Mouse (Mus musculus): Measurements from ENCODE around the gene Aida. TPM values are rescaled to one million over a fixed set of nuclear protein-coding genes. Genes with fewer than 3 reads are reported as not detected.

Gene Aida
- polyA plus RNA-seq, 1 experiment from 2014 or later: 47.7 TPM

DNA sequence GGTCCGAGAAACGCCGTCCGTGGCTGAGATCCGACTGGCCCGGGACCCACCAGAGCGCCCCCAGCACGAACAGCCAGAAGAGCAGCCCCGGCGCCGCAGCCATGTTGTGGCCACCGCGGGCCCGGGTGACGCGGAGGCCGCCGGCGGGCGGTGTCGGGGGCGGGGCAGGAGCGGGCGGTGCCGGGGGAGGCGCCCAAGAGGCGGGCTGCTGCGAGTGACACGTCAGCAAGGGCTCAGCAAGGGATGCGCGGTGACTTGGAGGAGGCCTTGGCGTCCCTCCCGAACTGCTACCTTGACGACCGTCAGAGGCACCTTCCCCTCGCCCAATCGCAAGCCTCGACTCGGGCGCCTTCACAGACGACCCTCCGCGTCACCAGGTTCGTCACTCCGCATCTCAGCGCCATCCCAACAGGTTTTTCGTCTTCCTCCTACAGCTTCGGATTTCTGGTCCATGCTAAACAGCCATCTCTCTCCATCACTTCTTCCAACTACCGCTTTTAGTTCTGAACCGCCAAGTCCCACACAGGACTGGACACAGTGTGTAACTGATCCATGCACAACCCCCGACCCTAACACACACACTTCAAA, 73.1 kb downstream of the Aida start, which contains the start of gene Mia3:
TSS of gene Mia3 (minus strand) at position 127 of the 588 bp plus-strand sequence.
- under 1% methylated on average over 43 of the region's 51 CpGs for WGBS

GRCm38 (mm10) chr1:183374728-183375127, 78.3 kb downstream of the Aida start:
- no peak overlapping the region for H3K27ac ChIP-seq
- H3K4me3 ChIP-seq: no peak overlapping the region
- H3K36me3 ChIP-seq (replicated peaks): no peaks in the 10 kb centered on the region
- DNase-seq (ENCODE audit: extremely low spot score, low spot score): no peak
- 77% methylated on average over 5 of the region's 5 CpGs for WGBS
- H3K27me3 ChIP-seq (ENCODE audit: poor library complexity, severe bottlenecking): no peaks in the 10 kb centered on the region
- H3K9me3 ChIP-seq: peaks cover 6% of the 10 kb centered on the region
- peaks cover 7% of the 10 kb centered on the region for H3K4me1 ChIP-seq

More for the DNA sequence above, 73.1 kb downstream of the Aida start, which contains the start of gene Mia3:
- Histone ChIP-seq H3K36me3 (replicated peaks) (peaks cover 13% of the 10 kb centered on the region), H3K4me3 (peak within 1 kb of the TSS; percentile 96), H3K27me3 (ENCODE audit: poor library complexity, severe bottlenecking) (no peaks in the 10 kb centered on the region), H3K4me1 (peaks cover 23% of the 10 kb centered on the region), H3K27ac (peak within 1 kb of the TSS; percentile 88), H3K9me3 (0 out of 2 replicates have a peak, but pooled peaks cover under 1% of the 10 kb centered on the region)
- peak; percentile 92 for DNase-seq (ENCODE audit: extremely low spot score, low spot score)

Other genes with a start within 250 kb of the Aida start
- 9.2 and 10.3 TPM in 2 replicates for gene Disp1, start 75.1 kb upstream of the Aida start, polyA plus RNA-seq (2016; fragmentation: Nextera tagmentation; extraction: Ambion mirVana)
- 35.5 and 36.4 TPM in 2 replicates for gene Brox, start 679 bp downstream of the Aida start, polyA plus RNA-seq (2016; fragmentation: Nextera tagmentation; extraction: Ambion mirVana)
- gene Mia3, start 73.0 kb downstream of the Aida start, polyA plus RNA-seq (2016; fragmentation: Nextera tagmentation; extraction: Ambion mirVana): 90.9 and 97.9 TPM in 2 replicates
- gene Taf1a, start 92.4 kb downstream of the Aida start, polyA plus RNA-seq (2016; fragmentation: Nextera tagmentation; extraction: Ambion mirVana): 22.1 and 24.5 TPM in 2 replicates
- gene Hhipl2, start 121.6 kb downstream of the Aida start, polyA plus RNA-seq (2016; fragmentation: Nextera tagmentation; extraction: Ambion mirVana): 0.07 and 0.09 TPM in 2 replicates